Mouse (Mus musculus) ES-Bruce4 (cell line): ENCODE data around the gene Rab22a. TPM values are rescaled to one million over a fixed set of nuclear protein-coding genes. Genes with fewer than 3 reads are reported as not detected.

Experiments used
- H3K27ac ChIP-seq: 2 replicates; pipeline ENCODE4 v1.5.1; 2012; ENCODE audit warnings: low read length, inconsistent platforms; ENCODE audit not compliant: insufficient read depth
- H3K27me3 ChIP-seq: 2 replicates; pipeline ENCODE4 v1.6.1; 2012; ENCODE audit warnings: mild to moderate bottlenecking, low read length, inconsistent platforms; ENCODE audit not compliant: control insufficient read depth, poor library complexity, insufficient read depth, severe bottlenecking
- H3K36me3 ChIP-seq: 2 replicates; pipeline ENCODE4 v1.6.1; 2012; ENCODE audit warnings: inconsistent platforms, mild to moderate bottlenecking, low read length, moderate library complexity; ENCODE audit not compliant: control insufficient read depth, poor library complexity, insufficient read depth, severe bottlenecking
- H3K4me1 ChIP-seq: one replicate; pipeline ENCODE4 v1.8.1; 2011; ENCODE audit warnings: low read length; ENCODE audit not compliant: control insufficient read depth, insufficient read depth
- H3K4me3 ChIP-seq: 2 replicates; pipeline ENCODE4 v1.5.1; 2011; ENCODE audit warnings: low read depth, mild to moderate bottlenecking, low read length
- H3K9ac ChIP-seq: 2 replicates; pipeline ENCODE4 v1.6.1; 2012; ENCODE audit warnings: low read depth, mild to moderate bottlenecking, inconsistent platforms; ENCODE audit not compliant: poor library complexity, severe bottlenecking
- H3K9me3 ChIP-seq: replicated peaks from 2 replicates; pipeline ENCODE4 v1.6.1; 2012; ENCODE audit warnings: mild to moderate bottlenecking, low read length, inconsistent platforms; ENCODE audit not compliant: control insufficient read depth, poor library complexity, insufficient read depth, severe bottlenecking
- CTCF ChIP-seq: IDR thresholded peaks from one replicate; pipeline ENCODE4 v1.8.1; 2011; ENCODE audit warnings: low read depth, low read length
- EP300 ChIP-seq: IDR thresholded peaks from 2 replicates; pipeline ENCODE4 v1.6.1; 2011; ENCODE audit warnings: low read depth, low read length; ENCODE audit not compliant: insufficient read depth
- POLR2A ChIP-seq: IDR thresholded peaks from one replicate; pipeline ENCODE4 v1.8.1; 2011; ENCODE audit warnings: low read length; ENCODE audit not compliant: insufficient read depth
- polyA plus RNA-seq: library from polyadenylated mRNA; stranded (reverse); fragments of >200 nt; gene quantifications from 2 replicates; pipeline ENCODE4 v1.2.4, GENCODE M21; 2011; ENCODE audit warnings: low read depth; ENCODE audit not compliant: missing spikeins, insufficient read depth, insufficient read length

The Rab22a gene
- polyA plus RNA-seq, 1 experiment, result 27.7 TPM

GRCm38 (mm10) chr2:173647197-173647911, 12.2 kb upstream of the Rab22a start:
- Histone ChIP-seq H3K4me3 (no peak overlapping the region), H3K4me1 (no peaks in the 10 kb centered on the region), H3K9me3 (no peaks in the 10 kb centered on the region), H3K27ac (no peak overlapping the region), H3K9ac (no peak overlapping the region), H3K36me3 (no peaks in the 10 kb centered on the region), H3K27me3 (no peaks in the 10 kb centered on the region)
- no peak for TF ChIP-seq CTCF
- no peak for TF ChIP-seq POLR2A
- no peak for TF ChIP-seq EP300

GRCm38 (mm10) chr2:173649762-173650161, 9.8 kb upstream of the Rab22a start:
- H3K4me1 ChIP-seq, result no peaks in the 10 kb centered on the region
- no peaks in the 10 kb centered on the region for H3K9me3 ChIP-seq
- no peaks in the 10 kb centered on the region for H3K27me3 ChIP-seq
- no peak overlapping the region for H3K4me3 ChIP-seq
- H3K9ac ChIP-seq, result no peak overlapping the region
- H3K36me3 ChIP-seq, result no peaks in the 10 kb centered on the region
- H3K27ac ChIP-seq, result no peak overlapping the region
- TF ChIP-seq POLR2A (no peak), EP300 (no peak)

GRCm38 (mm10) chr2:173653526-173653925, 6.0 kb upstream of the Rab22a start:
- no peak for TF ChIP-seq EP300
- no peak for TF ChIP-seq POLR2A
- no peak for TF ChIP-seq CTCF
- no peaks in the 10 kb centered on the region for H3K9me3 ChIP-seq
- H3K36me3 ChIP-seq, result no peaks in the 10 kb centered on the region
- H3K9ac ChIP-seq, result no peak overlapping the region
- no peak overlapping the region for H3K27ac ChIP-seq
- no peaks in the 10 kb centered on the region for H3K27me3 ChIP-seq
- no peak overlapping the region for H3K4me3 ChIP-seq
- H3K4me1 ChIP-seq, result no peaks in the 10 kb centered on the region

GRCm38 (mm10) chr2:173657736-173658135, 1.8 kb upstream of the Rab22a start:
- Histone ChIP-seq H3K36me3 (peaks cover 6% of the 10 kb centered on the region), H3K4me3 (no peak overlapping the region), H3K4me1 (peaks cover 3% of the 10 kb centered on the region), H3K9ac (no peak overlapping the region), H3K9me3 (no peaks in the 10 kb centered on the region), H3K27ac (no peak overlapping the region), H3K27me3 (no peaks in the 10 kb centered on the region)
- TF ChIP-seq EP300, result no peak

GRCm38 (mm10) chr2:173658517-173658916, 1.0 kb upstream of the Rab22a start:
- TF ChIP-seq EP300 (no peak), POLR2A (no peak), CTCF (no peak)
- Histone ChIP-seq H3K27ac (no peak overlapping the region), H3K4me1 (peaks cover 3% of the 10 kb centered on the region), H3K4me3 (peak overlapping the region; percentile 80; the same call in 1 of the 2 replicates), H3K9ac (peak overlapping the region; percentile 70), H3K36me3 (peaks cover 10% of the 10 kb centered on the region), H3K27me3 (no peaks in the 10 kb centered on the region), H3K9me3 (no peaks in the 10 kb centered on the region)

GRCm38 (mm10) chr2:173659926-173660684, 545 bp downstream of the Rab22a start:
- no peaks in the 10 kb centered on the region for H3K27me3 ChIP-seq
- no peaks in the 10 kb centered on the region for H3K9me3 ChIP-seq
- TF ChIP-seq CTCF, result no peak
- TF ChIP-seq EP300, result no peak
- TF ChIP-seq POLR2A, result no peak
- H3K36me3 ChIP-seq, result peaks cover 15% of the 10 kb centered on the region
- no peak overlapping the region for H3K27ac ChIP-seq
- H3K9ac ChIP-seq, result peak overlapping the region; percentile 99
- peaks cover 3% of the 10 kb centered on the region for H3K4me1 ChIP-seq
- peak overlapping the region; percentile 95 for H3K4me3 ChIP-seq
